Mouse (Mus musculus): ENCODE data around the gene Zfp710. TPM values are rescaled to one million over a fixed set of nuclear protein-coding genes. Genes with fewer than 3 reads are reported as not detected.
"Not testable (repeated sequence)": the region's sequence is repeated elsewhere in the genome, so short reads cannot be mapped to it uniquely, and the experiment has no call there.

Zfp710 gene
- polyA plus RNA-seq, 1 experiment = 19.5 TPM

DNA sequence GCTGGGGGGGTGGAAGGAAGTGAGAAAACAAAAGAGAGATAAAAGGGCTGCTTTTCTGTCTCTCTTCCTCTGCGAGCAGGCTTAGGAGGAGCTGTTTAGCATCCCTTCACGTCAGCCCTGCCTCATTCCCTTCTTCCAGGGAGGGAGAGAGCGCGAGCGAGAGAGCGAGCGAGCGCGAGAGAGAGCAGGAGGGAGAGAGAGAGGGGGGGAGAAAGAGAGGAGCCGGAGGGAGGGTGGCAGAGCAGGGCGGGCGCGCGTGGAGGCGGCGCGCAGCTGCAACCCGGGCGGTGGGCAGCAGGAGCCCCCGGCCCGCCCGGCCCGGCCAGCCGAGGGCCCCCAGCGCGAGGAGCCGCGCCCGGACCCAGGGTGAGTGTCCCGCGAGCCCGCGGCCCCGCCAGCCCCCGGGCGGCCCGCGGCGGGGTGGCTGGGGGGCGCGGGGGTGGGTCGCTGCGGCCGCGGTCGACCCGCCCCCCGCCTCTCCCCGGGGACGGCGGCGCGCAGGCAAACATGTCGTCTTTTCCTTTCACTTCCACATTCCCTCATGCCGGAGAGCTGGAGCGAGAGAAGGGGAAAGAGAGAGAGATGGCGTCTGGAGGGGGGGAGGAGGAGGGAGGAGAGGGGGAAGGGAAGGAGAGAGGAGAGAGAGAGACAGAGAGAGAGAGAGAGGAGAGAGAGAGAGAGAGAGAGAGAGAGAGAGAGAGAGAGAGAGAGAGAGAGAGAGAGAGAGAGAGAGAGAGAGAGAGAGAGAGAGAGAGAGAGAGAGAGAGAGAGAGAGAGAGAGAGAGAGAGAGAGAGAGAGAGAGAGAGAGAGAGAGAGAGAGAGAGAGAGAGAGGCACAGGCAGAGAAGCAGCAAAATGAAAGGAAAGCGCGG, 1.7 kb downstream of the Zfp710 start:
- DNase-seq (ENCODE audit: extremely low spot score in 1 of 2, low spot score in 1 of 2) = peak in 1 of 2 experiments; percentile 63

DNA sequence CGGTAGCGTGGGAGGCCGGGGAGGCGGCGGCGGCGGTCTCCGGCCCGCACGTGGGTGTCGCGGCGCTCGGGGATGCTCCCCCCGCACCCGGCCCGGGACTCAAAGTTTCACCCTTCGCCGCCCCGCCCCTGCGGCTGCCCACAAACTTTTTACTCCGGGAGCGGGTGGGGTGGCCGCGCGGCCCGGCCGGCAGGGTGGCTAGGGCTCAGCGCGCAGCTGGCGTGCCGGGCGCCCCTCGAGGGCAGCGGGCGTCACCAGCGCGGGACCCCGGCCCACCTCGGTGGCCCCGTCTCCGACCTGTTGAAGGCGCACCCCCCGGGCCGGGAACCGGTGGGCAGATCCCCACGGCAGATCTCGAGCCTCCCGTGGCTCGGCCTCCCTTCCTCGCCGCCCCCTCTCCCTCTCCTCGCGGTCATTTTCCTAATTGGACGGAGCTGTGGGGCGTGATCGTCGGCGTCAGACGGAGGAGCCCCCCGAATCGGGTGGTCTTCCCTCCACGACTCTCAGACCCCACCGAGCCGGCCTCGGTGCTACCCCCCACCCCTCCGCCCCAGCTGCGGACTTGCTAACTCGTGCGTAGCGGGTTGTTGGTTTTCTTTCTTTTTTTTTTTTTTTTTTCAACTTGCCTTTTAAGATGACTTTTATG, 2.5 kb downstream of the Zfp710 start:
- peak in 1 of 2 experiments; percentile 51 for DNase-seq (ENCODE audit: extremely low spot score in 1 of 2, low spot score in 1 of 2)

DNA sequence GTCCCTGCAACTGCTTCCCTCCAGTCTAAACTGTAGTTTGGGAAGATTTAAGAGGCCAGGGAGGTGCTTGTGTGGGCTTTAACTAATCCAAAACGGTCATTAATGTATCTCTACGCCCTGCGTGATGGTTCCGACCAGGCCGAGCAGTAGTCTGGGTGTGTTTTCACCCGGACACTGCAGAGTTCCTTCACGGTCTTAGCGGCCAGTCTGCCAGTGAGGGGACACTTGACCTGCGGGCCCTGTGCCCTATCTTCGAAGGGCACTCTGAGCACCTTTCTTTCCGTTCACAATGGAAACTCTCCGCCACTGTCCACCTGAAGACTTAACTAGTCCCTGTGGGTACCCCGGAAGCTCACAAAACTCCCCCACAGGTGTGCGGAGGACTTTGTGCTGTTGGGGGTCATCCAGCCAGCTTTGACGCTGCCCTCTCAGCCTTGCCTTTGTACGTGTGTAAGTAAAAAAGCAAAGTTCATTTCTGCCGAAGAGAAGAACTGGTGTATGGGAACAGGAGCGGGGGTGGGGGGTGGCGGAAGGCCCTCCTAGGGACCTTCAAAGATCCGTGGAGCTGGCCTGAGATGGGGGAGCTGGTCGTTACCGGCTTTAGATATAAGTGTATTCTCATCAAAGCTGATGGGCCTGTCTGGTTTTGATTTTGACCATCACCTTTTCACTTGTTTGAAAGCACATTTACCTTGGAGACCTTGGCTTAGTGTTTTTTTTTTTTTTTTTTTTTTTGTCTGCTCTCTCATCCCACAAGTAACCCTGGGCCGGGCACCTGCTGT, 3.2 kb downstream of the Zfp710 start:
- DNase-seq (ENCODE audit: extremely low spot score in 1 of 2, low spot score in 1 of 2) = no peak

DNA sequence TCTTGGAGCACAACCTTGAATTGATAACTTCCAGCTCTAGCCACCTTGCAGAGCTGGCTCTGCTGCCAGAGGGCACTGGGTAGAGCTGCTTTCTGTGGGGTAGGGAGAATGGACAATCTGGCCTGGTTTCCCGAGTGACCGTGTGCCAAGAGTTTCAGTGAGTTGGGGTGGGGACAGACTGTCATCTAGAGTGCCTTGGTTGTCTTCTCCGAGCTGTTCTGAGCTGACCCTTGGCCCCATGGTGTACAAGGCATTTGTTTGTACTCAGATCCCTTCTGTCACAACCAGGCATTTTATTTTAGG, 3.8 kb downstream of the Zfp710 start:
- DNase-seq (ENCODE audit: extremely low spot score in 1 of 2, low spot score in 1 of 2) = no peak

DNA sequence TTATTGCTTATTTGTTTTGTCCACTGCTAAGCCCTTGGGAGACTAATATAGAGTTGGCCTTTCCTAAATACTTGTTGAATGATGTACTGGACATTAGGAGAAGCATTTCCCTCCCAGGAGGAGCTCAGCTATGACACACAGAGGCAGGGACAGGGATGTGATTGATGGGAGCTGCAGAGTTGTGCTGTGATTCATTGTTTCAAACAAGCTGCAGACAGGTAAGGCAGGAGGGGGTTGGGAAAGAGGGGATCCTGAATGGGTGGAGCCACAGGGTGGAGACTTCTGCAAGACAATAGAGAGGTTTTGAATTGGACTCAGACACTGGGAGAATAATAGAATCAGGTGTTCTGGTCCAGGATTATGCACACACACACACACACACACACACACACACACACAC, 5.4 kb downstream of the Zfp710 start:
- DNase-seq (ENCODE audit: extremely low spot score in 1 of 2, low spot score in 1 of 2) = no peak

DNA sequence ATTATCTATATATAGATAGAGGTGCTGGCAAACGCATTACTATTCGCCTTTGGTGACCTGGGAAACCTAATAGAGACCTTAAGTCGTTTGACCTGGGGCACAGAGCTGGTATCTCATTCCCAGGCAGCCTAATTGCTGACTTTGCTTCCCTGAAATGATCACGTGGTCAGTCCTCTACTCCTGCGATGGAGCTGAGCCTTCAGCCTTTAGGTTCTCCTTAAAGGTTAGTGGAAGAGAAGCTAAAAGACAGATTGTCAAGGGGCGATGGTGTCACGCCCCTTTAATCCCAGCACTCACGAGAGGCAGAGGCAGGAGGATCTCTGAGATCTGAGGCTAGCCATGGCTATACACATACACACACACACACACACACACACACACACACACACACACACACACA, 5.9 kb downstream of the Zfp710 start:
- DNase-seq (ENCODE audit: extremely low spot score in 1 of 2, low spot score in 1 of 2) = no peak

DNA sequence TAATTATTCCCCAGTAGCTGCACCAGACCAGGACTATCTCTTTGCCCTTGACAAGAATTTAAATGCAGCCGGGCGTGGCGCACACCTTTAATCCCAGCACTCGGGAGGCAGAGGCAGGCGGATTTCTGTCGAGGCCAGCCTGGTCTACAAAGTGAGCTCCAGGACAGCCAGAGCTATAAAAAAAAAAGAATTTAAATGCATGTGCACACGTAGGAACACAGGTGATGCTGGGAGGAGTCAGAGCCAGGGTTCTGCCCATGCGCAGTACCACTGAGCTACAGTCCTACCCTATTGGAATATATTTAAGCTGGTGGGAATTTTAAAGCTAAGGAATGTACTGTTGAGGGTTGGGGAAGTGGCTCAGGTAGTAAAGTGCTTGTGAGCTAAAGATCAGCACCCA, 6.4 kb downstream of the Zfp710 start:
- DNase-seq (ENCODE audit: extremely low spot score in 1 of 2, low spot score in 1 of 2) = no peak

DNA sequence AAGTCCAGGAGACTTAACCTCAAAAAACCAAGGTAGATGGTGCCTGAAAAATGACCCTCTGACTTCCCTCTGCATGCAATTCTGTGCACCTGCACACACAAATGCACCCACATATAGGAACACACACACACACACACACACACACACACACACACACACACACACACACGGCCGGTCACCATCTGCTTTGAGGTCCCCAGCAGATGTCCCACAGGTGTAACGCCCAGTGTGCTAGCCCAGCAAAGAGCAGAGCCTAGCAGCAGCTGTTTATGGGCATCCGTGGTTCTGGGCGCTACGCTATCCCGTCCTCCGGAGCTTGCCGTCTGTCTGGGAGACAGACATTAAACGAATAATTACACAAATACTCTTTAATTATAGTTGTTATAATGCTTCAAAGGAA, 6.9 kb downstream of the Zfp710 start:
- DNase-seq (ENCODE audit: extremely low spot score in 1 of 2, low spot score in 1 of 2) = no peak

DNA sequence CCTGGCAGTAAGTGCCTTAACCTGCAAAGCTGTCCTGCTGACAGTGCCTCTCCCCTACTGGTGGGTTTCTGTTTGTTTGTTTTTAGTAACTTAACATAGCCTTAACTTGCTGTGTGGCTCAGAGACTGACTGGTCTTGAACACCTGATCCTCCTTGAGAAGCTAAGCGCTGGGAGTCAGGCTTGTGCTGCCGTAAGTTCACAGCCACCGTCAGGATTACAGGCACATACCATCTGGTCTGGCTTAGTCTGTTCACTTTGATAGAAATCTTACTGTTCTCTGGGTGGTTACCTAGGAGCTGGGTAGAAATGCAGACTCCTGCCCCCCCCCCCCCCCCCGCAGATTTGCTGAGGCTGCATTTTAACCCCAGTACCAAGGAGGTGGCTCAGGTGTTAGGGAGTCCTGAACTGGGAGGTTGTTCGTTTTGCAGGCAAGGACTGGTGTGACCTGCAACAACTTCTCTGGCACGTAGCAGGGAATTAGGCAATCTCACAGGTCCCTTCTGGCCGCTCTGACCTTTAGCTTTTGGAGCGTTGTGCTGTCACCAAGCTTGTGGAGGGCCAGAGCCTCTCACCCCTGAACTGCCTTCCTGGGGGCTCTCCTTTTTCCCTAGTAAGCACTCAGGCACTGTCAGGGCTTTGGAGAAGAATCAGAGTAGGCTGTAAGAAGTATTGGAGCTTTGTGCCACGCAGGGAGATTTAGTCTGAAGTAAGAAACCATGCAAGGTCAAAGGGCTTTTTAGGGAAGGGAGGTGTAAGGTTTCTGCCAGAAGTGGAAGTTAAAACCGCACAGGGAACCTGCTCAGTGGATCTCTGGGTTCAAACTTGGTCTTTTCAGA, 7.8 kb downstream of the Zfp710 start:
- no peak for DNase-seq (ENCODE audit: extremely low spot score in 1 of 2, low spot score in 1 of 2)

DNA sequence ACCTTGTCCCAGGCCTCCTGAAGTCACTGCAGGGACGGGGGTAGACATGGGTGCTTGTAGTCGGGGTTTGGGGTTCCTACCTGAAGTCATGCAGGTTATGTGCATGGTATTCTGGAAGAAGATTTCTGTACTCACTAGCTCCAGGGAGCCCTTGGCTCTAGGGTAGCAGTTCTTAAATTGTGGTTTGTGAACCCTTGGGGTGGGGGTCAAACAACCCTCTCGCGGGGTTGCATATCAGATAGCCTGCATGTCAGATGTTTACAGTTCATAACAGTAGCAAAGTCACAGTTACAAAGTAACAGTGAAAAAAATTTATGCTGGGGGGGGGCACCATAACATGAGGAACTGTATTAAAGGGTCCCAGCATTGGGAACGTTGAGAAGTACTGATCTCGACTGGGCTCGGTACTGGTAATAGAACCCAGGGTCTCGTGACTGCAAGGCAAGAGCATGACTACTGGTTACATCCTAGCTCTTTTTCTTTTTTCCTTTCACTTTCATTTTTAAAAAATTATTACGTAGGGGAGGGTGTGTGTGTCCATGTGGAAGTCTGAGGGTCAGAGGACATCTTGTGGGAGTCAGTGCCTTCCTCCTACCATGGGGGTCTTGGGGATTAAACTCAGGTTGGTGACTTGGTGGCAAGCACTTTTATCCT, 8.6 kb downstream of the Zfp710 start:
- DNase-seq (ENCODE audit: extremely low spot score in 1 of 2, low spot score in 1 of 2) = no peak

DNA sequence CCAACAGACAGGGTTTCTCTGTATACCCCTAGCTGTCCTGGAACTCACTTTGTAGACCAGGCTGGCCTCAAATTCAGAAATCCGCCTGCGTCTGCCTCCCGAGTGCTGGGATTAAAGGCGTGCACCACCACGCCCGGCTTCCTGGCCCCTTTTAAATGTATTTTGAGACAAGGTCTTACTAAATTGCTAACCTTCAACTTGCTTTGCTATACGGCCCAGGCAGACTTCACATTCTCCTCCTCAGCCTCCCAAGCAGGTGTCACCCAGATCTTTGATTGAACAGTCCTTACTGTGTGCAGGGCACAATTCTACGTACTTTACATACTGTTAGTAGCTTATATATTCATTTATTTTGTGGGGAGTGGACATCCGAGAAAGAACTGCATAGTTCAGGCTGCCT, 9.2 kb downstream of the Zfp710 start:
- DNase-seq (ENCODE audit: extremely low spot score in 1 of 2, low spot score in 1 of 2) = no peak

DNA sequence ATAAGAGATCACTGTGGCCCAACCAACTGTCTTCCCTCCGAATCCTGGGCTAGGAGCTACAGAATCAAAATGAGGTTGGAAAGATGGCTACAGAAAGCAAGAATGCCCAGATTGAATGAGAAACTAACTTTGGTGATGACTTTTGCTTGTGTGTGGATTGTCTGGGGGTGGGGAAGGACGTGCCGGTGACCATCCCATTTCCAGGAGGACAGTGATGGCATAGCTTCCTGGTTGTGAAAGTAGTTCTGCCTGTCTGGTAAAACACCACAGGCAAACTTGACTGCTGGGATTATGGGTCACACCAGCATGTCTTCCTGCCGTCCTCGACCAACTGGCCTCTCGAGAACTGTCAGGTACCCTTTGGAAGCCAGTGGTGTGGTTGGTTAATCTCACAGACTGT, 10.5 kb downstream of the Zfp710 start:
- no peak for DNase-seq (ENCODE audit: extremely low spot score in 1 of 2, low spot score in 1 of 2)

DNA sequence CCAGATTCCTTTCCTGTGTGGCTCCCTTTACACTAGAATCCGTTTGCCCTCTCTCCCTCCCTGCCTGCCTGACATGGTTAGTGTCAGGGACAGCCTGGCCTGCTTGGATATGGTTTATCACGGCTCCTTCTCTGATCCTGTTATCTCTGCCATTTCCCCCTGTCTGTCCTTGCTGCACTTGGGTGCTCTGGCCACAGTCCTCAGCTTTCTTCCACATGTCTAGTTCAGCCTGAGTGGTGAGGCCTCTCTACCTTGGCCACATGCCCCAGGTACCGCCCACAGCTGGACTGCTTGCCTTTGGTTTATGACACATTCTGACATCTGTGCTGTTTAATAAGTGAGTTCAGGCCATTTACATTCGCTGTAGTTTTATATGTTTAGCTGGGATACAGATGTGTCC, 11.1 kb downstream of the Zfp710 start:
- DNase-seq (ENCODE audit: extremely low spot score in 1 of 2, low spot score in 1 of 2) = no peak

DNA sequence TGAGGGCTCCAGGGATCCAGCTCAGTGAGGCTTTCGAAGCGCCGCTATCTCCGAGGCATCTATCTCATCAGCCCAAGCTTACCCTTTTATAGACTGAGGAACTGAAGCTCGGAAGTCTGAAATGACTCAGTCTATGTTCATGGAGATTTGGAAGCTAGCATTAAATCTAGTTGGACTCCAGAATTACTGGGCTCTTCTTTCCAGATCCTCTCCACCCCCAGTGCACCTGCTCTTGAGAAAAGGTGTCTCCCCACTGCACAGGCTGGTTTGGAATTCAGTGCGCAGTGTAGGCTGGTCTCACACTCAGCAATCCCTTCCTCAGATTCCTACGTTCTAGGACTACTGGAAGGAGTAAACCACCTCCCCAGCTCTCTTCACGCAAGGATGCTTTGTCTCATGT, 15.1 kb downstream of the Zfp710 start:
- DNase-seq (ENCODE audit: extremely low spot score in 1 of 2, low spot score in 1 of 2) = peak in 1 of 2 experiments; percentile 64

DNA sequence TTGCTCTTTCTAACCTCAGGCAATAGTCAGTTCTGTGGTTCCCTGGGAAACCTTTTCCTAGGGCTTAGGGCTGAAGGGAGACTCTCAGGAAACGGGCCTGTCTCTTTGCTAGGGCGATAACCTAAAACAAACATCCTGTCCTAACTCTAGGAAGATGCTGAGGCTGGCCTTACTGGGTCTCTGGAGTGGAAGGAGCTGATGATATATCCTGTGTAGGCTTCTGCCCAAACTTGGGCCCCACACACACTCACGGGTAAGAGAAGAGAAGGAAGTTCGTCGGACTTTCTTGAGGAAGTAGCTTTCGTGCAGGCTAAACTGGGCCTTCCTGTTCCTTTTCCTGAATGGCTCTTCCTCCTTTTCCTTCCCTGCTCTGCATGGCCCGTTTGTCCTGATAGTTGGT, 19.6 kb downstream of the Zfp710 start:
- DNase-seq (ENCODE audit: extremely low spot score in 1 of 2, low spot score in 1 of 2) = no peak

DNA sequence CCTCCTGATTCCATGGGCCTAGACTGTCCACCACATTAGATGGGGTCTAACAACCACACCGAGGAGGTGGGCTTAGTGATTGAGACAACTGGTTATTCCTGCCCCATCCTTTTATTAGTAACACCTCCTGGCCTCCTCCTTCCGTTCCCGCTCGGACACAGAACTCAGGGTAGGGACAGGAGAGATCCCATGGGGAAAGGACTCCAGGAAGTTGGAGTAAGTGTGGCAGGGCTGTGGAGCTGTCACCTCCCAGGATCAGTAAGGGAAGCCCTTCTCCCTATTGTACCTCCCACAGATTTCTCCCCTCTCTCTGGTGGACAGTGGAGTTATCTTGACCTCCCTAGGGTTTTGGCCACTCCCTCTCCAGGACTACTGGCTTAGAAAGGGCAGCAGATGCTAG, 22.4 kb downstream of the Zfp710 start:
- DNase-seq (ENCODE audit: extremely low spot score in 1 of 2, low spot score in 1 of 2) = no peak

DNA sequence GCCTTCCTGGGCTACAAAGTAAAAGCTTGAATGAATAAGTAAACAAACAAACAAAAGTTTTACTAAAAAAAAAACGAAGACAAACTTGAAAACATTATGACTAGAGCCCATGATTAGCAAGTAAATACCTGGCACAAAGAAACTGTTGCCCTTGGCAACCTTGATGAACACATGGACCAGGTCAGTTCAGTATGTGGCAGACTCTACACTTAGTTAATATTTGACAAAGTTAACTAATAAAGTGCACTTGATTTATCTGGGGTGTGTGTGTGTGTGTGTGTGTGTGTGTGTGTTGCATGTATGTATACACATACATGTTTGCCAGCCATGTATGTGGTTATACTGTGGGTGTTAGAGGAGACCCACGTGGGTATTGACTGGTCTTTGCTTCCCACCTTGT, 25.1 kb downstream of the Zfp710 start:
- no peak for DNase-seq (ENCODE audit: extremely low spot score in 1 of 2, low spot score in 1 of 2)

DNA sequence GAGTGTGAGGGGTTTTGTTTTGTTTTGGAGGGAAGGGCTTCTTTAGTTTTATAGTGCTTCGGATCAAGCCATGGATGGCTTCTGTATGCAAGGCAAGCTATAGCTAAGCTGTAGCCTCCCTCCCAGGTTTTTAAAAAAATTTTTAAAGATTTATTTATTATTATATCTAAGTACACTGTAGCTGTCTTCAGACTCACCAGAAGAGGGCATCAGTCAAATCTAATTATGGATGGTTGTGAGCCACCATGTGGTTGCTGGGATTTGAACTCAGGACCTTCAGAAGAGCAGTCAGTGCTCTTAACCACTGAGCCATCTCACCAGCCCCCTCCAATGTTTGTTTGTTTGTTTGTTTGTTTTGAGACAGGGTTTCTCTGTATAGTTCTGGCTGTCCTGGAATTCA, 25.8 kb downstream of the Zfp710 start:
- DNase-seq (ENCODE audit: extremely low spot score in 1 of 2, low spot score in 1 of 2) = not testable (repeated sequence)

DNA sequence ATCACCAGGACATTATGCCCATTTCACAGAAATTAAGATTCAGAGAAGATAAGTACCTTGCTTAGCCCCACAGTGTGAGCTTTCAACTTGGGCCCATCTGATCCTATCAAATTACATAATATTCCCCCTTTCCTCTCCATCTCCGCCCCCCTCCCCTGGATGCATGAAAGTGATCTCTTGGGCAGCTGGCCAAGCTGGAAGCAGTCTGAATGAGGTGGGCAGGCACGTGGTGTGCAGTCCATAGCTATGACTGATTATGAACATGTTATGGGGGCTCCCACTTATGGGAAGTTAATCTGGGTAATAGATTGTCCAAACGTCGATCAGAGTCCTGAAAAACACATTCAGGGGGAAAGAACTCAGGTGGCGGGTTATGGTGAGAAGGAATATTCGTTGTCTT, 27.2 kb downstream of the Zfp710 start:
- no peak for DNase-seq (ENCODE audit: extremely low spot score in 1 of 2, low spot score in 1 of 2)

DNA sequence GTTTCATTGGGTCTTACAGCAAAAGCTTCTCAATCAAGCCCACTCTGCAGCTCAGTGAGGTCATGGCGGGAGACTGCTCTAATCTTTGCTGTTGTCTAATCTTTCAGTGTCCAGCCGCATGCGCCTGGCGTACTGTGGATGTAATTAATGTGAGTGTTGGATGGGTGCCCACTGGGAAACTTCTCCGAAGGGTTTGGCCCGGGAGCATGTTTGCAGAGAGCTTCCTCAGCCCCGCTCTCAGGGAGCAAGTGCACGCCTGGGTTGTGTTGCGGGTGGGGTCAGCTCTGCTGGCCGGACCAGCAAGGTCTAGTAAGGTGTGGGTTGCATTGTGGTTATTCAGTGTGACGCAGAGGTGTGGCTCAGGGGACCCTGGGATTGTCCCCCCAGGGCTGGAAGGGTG, 27.6 kb downstream of the Zfp710 start:
- DNase-seq (ENCODE audit: extremely low spot score in 1 of 2, low spot score in 1 of 2) = no peak

All from frontal cortex, adult 2 months (tissue).